Mouse (Mus musculus) myocyte (in vitro differentiated cells): ENCODE measurements around the gene Hist1h2ak.

ENCODE experiments used
- CEBPB ChIP-seq: IDR thresholded peaks from 2 replicates; pipeline ENCODE4 v1.6.1; 2011; ENCODE audit warnings: mild to moderate bottlenecking, moderate library complexity; ENCODE audit not compliant: poor library complexity, insufficient read depth, severe bottlenecking
- E2F4 ChIP-seq: IDR thresholded peaks from one replicate; pipeline ENCODE4 v1.6.1; 2011; ENCODE audit warnings: mild to moderate bottlenecking, control low read depth, moderate library complexity; ENCODE audit not compliant: insufficient read depth
- MAX ChIP-seq: IDR thresholded peaks from one replicate; pipeline ENCODE4 v1.6.1; 2011; ENCODE audit warnings: low read depth, mild to moderate bottlenecking, control low read depth
- MYOD1 ChIP-seq, 3 experiments: IDR thresholded peaks; one replicate each; pipeline ENCODE4 v1.6.1; 2011; ENCODE audit warnings: control low read depth in 2 of 3, low read depth in 2 of 3, mild to moderate bottlenecking in 2 of 3, moderate library complexity in 1 of 3; ENCODE audit not compliant: insufficient read length in 2 of 3, control insufficient read depth in 1 of 3
- POLR2A ChIP-seq: IDR thresholded peaks from one replicate; pipeline ENCODE4 v1.6.1; 2011; ENCODE audit warnings: low read depth, mild to moderate bottlenecking, control low read depth, moderate library complexity; ENCODE audit not compliant: insufficient read length
- POLR2AphosphoS2 ChIP-seq: IDR thresholded peaks from one replicate; pipeline ENCODE4 v1.6.1; 2011; ENCODE audit warnings: low read depth, control low read depth; ENCODE audit not compliant: insufficient read length
- SRF ChIP-seq: IDR thresholded peaks from one replicate; pipeline ENCODE4 v1.6.1; 2011; ENCODE audit warnings: low read depth; ENCODE audit not compliant: control insufficient read depth, insufficient read length
- TCF12 ChIP-seq: IDR thresholded peaks from one replicate; pipeline ENCODE4 v1.6.1; 2011; ENCODE audit warnings: mild to moderate bottlenecking, control low read depth; ENCODE audit not compliant: poor library complexity, insufficient read depth, severe bottlenecking
- USF1 ChIP-seq: IDR thresholded peaks from one replicate; pipeline ENCODE4 v1.6.1; 2011; ENCODE audit warnings: low read depth, mild to moderate bottlenecking, control low read depth, moderate library complexity

- TF ChIP-seq E2F4 (no peak), USF1 (no peak), POLR2A (no peak), POLR2AphosphoS2 (no peak), TCF12 (no peak), CEBPB (no peak), MAX (no peak), MYOD1 (IDR thresholded peaks at IDR 0.05; ENCODE audit: control insufficient read depth in 1 of 3, insufficient read length in 2 of 3, low read depth in 2 of 3) (no peak), SRF (no peak)
Observed at GRCm38 (mm10) chr13:21727948-21728572, 25.6 kb downstream of the Hist1h2ak start.
